Mouse (Mus musculus) frontal cortex, postnatal 36 days (tissue): Measurements from ENCODE around the gene Mical2.

Experiments
- DNase-seq, 2 experiments: peaks; one replicate each; pipeline ENCODE4 v3.0.0; 2022; ENCODE audit warnings: low spot score in 2 of 2

Mical2 gene

DNA sequence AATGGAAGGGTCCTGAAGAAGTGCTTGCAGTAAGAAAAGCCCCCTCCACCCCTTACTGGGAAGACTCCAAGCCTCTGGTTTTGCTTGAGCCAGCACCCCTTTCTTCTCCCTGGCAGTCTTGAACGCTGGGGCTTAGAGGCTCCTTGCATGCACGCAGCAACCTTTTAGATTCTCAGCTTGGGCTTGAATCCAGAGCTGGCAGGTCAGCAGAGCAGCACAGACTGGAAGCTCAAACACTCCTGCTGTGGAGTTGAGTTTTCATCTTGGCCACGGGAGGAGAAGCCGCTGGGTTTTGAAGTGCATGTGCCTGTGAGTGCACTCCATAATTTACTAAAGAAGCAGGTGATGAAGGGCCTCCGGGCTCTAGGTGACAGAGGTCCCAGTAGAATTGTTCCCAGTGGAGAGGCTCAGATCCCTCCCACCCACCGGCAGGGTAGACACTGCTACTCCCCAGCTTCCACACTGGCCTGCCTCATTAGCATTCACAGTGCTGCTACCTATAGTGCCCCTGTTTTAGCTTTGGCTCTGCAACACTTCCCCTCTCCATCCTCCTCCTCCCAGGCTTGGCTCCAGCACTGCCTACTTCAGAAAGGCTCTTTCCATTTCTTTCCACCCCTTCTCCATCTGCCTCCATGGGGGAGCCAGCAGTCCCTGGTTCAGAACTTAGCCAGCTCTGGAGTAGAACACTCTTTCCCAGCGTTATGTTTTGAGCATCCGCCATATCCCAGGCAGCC lies 15.7 kb downstream of the Mical2 start:
- DNase-seq: peak; percentile 79 to 84

DNA sequence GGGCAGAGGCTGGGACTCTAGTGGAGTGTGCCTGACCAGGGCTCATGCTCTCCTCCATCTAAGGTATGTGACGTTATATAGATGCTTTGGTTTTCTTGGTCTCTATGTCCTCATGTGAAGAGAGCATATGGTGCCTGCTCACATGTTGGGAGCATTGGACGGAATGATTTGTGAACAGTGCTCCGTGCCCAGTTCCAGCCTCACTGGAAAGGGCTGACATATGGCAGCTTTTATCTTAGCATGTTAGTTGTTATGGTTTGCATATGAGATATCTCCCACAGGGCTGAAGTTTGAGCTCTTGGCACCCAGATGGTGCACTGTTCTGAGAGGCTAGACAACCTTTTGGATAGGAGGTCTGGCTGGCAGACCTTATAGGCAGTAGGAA lies 16.3 kb downstream of the Mical2 start:
- no peak for DNase-seq

DNA sequence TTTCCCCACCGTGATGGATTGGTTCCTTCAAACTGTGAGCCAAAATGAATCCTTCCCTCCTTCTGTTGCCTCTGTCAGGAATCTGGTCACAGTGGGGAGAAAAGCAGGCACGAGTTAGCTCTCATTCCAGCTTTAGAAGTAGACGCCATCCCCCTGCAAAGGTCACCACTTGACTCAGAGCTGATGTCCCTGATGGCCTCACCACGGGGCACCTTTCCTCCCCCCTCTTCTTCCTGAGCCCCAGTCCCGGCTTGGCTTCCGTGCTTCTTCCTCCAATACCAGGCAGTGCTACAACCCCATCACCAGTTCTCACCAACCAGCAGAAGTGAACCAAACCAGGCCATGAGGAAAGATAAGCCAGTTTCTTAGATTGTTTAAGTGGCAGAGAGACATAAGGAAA lies 16.9 kb downstream of the Mical2 start:
- no peak for DNase-seq

- no peak for DNase-seq
Measured at GRCm38 (mm10) chr7:112244071-112244470, 18.4 kb downstream of the Mical2 start.

GRCm38 (mm10) chr7:112244683-112245082 lies 19.0 kb downstream of the Mical2 start:
- DNase-seq: no peak

DNA sequence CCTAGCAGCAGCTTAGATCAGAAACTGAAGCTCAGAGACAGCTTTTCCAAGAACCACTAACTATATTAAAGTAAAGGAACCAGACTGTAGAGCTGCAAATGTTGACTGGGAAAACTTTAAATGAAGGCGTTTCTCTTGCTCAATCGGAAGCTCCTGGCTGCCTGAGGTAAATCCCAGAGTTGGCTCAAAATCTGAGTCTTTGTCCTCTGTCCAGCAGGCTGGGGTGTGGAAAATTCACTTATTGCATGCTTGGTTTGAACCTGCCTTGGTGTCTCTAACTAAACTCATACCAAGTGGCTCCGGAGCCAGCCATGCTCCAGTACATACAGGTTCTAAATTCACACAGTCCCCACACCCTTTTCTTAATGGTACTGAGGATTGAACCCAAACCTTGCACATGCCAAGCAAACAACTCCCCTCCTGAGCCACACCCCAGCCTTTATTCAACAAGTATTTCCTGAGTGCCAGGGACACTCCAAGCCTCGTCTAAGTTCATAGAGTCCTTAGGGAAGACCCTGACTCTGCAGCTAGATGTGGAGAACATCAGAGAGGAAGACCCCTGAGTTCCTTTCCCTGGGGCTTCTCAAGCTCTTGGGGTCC lies 20.3 kb downstream of the Mical2 start:
- DNase-seq: no peak

DNA sequence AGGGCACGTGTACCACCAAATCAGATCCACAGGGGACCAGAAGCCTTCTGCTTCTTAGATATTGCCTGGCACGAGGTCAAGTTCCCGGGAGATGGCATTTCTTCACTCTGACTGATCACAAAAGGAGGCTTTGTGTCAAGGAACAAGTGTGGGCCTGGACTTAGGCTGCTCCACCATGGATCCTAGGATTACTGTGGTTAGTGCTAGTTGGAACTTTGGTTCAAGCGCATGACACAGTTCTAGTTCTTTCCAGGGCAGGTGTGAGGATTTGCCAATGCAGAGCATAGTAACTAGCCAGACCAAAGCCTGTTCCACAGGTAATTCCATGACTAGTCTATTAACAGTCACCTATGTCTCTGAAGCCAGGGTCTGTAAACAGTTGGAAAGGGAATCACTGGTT lies 20.8 kb downstream of the Mical2 start:
- no peak for DNase-seq

GRCm38 (mm10) chr7:112247890-112248289 lies 22.2 kb downstream of the Mical2 start:
- no peak for DNase-seq

GRCm38 (mm10) chr7:112249476-112249875 lies 23.8 kb downstream of the Mical2 start:
- no peak for DNase-seq

DNA sequence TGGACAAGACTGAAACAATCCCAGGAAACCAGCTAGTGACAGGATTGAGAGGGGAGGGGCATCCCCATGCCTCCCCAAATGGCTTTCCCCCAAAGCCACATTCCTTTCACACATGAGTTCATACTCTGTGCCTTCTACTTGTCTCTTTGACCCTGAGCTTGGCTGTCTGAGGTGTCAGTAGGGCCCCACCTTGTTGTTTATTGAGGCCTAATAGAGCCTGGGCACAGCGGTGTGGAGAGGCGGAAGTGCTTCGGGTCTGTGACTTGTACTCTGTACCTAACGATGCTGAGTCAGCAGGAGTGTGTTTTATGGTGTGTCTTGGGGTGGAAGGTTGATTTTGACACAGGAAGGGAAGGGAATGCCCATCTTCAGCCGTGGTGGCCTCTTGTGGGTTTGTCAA lies 26.4 kb downstream of the Mical2 start:
- no peak for DNase-seq

GRCm38 (mm10) chr7:112254233-112254632 lies 28.6 kb downstream of the Mical2 start:
- DNase-seq: no peak

DNA sequence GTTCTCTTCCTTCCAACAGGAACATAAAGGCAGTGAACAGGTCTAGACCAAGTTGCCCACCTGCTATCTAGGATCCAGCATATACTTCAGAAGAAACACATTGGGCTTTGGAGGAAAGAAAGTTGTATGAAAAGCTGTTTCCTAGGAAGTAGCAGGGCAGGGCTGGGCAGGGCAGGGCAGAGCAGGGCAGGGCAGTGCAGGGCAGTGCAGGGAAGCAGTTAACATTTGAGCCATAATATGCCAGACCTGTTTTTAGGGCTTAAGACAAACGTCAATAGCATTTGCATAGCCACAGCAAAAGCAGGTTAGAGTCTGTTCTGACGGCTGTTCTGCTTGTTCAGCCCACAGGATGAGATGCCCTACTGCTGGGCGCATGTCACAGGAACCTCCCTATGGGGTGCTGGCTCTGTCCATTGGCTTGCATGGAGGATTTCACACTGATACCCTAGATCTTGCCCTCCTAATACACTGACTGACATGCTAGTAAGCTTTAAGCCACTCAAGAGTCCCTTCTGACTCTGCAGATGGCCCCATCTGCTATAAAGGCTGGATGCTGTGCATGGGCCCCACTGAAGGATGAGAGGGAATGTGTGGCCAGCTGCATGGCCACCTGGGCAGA lies 29.7 kb downstream of the Mical2 start:
- DNase-seq: no peak

DNA sequence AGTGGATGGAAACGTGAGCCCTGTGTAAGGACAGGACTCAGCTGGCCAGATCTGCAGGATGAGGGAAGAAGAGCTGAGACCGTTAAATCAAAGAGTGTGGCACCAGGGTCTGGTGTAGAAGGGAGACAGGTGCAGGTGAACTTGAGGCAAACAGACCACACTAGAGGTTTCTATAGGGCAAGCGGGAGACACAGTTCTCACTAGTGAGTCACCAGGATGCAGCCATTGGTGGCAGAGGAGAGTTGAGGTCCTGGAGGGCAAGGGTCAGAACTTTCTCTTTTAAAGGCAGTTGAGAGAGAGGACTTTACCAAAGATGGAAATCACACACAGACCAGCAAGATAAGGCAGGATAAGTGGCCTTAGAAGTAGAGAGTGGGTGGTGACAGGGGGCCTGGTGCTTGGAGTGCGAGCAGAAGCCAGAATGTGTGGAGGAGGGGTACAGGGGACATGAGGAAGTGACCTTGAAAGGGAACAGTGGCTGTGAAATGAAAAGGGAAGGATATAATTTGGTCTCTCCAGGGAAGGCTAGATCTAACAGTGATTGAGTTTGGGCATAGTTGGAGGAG lies 32.8 kb downstream of the Mical2 start:
- DNase-seq: no peak

DNA sequence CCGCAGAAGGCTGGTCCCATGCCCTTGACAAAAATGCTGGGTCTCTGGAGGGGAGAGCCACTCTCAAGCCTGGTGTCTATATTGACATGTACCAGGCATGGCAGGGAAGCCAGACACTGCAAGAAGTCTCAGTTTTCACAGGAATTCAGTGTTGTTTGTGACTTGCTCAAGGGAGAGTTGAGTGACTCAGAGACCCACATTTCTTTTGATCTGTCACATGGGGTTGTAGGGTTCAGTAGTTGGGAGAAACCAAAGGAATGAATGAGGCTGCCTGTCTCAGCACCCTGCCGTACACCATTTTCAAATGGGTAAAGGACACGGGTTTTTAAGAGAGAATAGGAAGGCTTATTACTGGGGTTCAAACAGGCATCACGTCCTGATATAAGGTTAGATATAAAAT lies 33.6 kb downstream of the Mical2 start:
- DNase-seq: no peak

DNA sequence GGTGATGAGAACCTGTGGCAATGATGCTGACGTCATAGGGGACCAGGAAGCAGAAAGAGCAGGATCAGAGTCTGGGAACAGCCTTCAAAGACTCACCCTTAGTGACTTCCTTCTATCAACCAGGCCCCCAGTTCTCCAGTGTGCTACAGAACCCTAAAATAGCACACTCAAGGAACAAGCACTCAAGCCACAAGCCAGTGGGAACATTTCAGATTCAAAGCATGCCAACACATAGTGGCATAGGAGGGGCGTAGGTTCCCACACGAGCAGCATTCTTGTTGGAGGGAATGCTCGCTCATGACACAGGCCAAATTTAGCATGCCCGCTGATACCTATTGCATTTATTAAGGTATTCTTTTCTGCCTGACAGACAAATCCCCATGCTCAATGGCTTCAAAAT lies 35.5 kb downstream of the Mical2 start:
- no peak for DNase-seq

GRCm38 (mm10) chr7:112267266-112267665 lies 41.6 kb downstream of the Mical2 start:
- no peak for DNase-seq

DNA sequence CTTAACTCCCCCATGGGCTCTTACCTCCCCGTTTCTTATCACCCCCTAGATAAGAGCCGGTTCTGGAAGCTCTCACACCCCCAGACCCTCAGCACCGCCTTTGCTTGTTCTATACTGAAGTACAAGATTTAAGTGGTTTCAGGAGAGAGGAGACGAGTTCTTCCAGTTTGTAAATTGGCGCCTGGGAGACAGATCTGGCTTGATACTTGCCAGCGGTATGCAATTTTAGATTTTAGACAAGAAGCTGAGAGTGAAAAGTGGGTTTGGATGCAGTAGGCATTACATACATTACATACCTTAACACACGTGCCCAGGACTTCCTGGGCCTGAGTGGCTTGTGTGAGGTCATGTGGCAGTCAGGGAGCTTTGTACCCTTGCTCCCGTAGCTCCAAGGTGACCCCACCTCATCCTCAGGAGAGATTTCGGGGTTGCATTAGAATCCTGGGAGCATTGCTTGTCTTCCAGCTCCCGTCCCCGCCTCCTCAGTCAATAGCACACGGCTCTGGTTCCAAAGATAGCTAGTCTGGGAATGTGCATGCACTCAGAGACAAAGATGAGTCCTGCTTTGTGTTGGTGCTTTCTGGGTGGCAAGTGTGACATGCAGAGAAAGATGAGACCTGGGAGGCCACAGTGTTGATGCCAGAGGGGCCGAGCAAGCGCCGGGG lies 43.2 kb downstream of the Mical2 start:
- peak in 1 of 2 experiments; percentile 63 for DNase-seq

DNA sequence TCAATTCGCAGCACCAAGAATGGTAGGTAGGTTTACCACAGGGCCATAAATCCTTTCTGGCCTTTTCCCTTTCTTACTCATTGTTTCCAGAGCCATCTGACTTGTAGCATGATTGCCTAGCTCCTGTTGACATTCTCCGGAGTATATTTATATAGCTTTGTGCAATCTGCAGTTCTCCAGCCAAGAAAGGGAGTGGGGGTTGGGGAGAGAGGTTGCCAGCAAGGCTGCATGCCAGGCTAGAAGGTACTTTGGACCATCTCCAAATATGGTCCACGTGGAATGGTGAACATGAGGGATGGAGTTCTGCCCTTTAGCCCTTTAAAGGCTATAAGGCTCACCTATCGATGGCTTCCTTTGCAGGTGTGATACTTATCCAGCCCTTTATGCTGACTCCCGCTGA lies 45.2 kb downstream of the Mical2 start:
- DNase-seq: no peak

DNA sequence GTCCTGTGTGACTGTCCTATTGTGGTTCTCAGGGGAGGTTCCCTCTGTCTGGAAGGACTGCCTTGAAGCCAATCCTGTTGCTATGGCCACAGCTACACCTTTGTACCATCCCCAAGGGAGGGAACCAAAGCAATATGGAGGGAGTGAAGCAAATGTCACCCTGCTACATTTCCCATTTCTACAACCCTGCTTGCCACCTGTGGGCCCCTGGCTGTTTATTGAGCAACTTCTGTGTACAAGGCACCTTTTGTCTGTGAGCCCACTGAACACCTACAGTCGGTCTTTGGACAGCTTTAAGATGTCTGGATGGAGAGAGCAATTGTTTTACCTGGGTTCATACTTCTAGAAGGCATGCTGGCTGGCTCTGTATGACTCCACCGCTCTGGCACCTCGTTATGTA lies 46.0 kb downstream of the Mical2 start:
- DNase-seq: no peak

DNA sequence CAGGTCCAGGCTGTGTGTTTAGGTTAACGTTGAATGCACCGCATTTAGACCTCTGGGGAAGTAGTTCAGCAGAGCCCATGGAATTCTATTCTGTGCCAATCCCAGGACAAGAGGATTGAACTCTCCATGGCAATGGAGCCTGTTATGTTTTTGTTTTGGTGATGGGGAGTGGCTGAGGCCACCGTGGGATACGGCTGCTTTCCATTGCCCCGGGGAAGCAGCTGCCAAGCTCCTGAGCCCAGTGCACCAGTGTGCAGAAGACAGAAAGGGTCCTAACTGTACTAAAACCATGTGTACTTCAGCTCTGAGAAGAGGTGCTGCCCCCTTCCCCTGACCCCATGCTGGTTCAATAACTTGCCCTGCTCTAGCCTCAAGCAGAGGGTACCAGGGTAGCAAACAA lies 47.0 kb downstream of the Mical2 start:
- DNase-seq: no peak

GRCm38 (mm10) chr7:112273451-112273850 lies 47.8 kb downstream of the Mical2 start:
- no peak for DNase-seq

DNA sequence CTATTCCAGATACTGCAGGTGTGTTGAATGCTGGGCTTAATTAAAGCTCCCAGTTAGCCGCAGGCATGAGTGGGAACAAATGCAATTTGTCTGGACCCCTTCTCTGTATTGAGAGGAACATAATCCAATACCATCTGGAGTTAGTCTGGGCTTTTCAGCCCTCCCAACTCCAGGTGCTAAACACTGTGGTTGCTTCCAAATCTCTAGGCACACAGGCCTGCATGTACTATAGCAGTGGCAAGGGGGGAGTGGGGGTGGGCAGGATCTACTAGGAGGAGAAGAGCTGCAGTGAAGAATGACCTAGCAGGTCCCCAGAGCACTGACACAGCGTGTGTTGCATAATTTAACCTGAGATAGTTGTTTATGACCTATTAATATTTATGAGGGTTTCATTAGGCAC lies 49.0 kb downstream of the Mical2 start:
- DNase-seq: no peak
